Comparison of ENCODE assay signal across 15 mouse cellular contexts in genomic region chr6:27913281-27913680, GRCm38 (mm10).
DNase-seq lines count a peak whose midpoint lies in the region; ATAC-seq lines count a peak whose summit lies in the region.
"Had no signal": no experiment of that assay in that cellular context is flagged by ENCODE, and none has a peak within 500 bp of the region (broad histone marks: within the 10 kb centered on the region; RNA-seq: fewer than 3 reads in every experiment).

No protein-coding gene starts in this region.

- peak; percentile 9 to 18 for DNase-seq in cerebellum, postnatal 10 days
- DNase-seq in cerebellum, postnatal 25 days, result no peak
- peak; percentile 7 for DNase-seq in left cerebral cortex, postnatal 4 days
- no peak for DNase-seq in left cerebral cortex, postnatal 10 days (ENCODE audit: extremely low spot score in 1 of 2, low spot score in 2 of 2)
- DNase-seq in embryo, embryonic 11 days, result peak; percentile 46
- DNase-seq in neural tube, embryonic 11.5 days (ENCODE audit: low spot score), result peak; percentile 15
- no peak for DNase-seq in left cerebral cortex, adult 8-10 months (ENCODE audit: low spot score in 2 of 2)
- DNase-seq in thymus, postnatal 14 days, result no peak
- DNase-seq: adrenal gland, adult 2 months; kidney, adult 9 months; layer of hippocampus, postnatal 36 days; lung, postnatal 14 days had no signal

- H3K4me3 ChIP-seq in neural tube, embryonic 11.5 days (ENCODE audit: low read depth, low read length), result no peak overlapping the region

- H3K4me2 ChIP-seq in neural tube, embryonic 11.5 days (ENCODE audit: low read depth), result no peak overlapping the region
- H3K4me2 ChIP-seq: liver, embryonic 11.5 days; midbrain, embryonic 11.5 days had no signal

- intact Hi-C loops in left cerebral cortex, postnatal 4 days (cut with DNase I), result no loop called here
- intact Hi-C loops in left cerebral cortex, postnatal 10 days (cut with DNase I), result no loop called here

- WGBS in neural tube, embryonic 11.5 days, result 81% methylated on average over 1 of the region's 1 CpGs

- no peaks in the 10 kb centered on the region for H3K36me3 ChIP-seq in neural tube, embryonic 11.5 days (ENCODE audit: control insufficient read depth, insufficient read depth, low read length)
- H3K36me3 ChIP-seq: G1E had no signal

- no peak for ATAC-seq in neural tube, embryonic 11.5 days (ENCODE audit: insufficient read depth, low FRiP score, low TSS enrichment)

- no peak overlapping the region for H3K27ac ChIP-seq in neural tube, embryonic 11.5 days (ENCODE audit: low read depth, low read length)

- H3K4me1 ChIP-seq in neural tube, embryonic 11.5 days (ENCODE audit: control insufficient read depth, insufficient read depth, low read length), result no peaks in the 10 kb centered on the region

- H3K9ac ChIP-seq in neural tube, embryonic 11.5 days (ENCODE audit: low read length), result no peak overlapping the region

- no peaks in the 10 kb centered on the region for H3K27me3 ChIP-seq in neural tube, embryonic 11.5 days (ENCODE audit: control insufficient read depth, insufficient read depth, low read length)

- H3K9me3 ChIP-seq in neural tube, embryonic 11.5 days (ENCODE audit: control insufficient read depth, low read length), result no peaks in the 10 kb centered on the region
- H3K9me3 ChIP-seq: G1E had no signal

Comparison
In these comparisons a context has a peak if more than half of its experiments do, and no peak if none do; other contexts are left out.
1. DNase-seq: peak in cerebellum, postnatal 10 days (2 of 2), left cerebral cortex, postnatal 4 days (single experiment), embryo, embryonic 11 days (single experiment) and neural tube, embryonic 11.5 days (single experiment); none in cerebellum, postnatal 25 days (0 of 2), left cerebral cortex, postnatal 10 days (0 of 2), left cerebral cortex, adult 8-10 months (0 of 2) and thymus, postnatal 14 days (single experiment).